Mouse (Mus musculus) lung, postnatal 4 days (tissue): Measurements from ENCODE around the gene Nup153.

Experiments used
- DNase-seq, 2 experiments: peaks; one replicate each; pipeline ENCODE4 v3.0.0; 2021

Nup153 gene

GRCm38 (mm10) chr13:46727837-46728268, at the start of gene Nup153:
Gene Nup153 (minus strand): TSS chr13:46727940.
- DNase-seq, result peak; percentile 99 to 100

DNA sequence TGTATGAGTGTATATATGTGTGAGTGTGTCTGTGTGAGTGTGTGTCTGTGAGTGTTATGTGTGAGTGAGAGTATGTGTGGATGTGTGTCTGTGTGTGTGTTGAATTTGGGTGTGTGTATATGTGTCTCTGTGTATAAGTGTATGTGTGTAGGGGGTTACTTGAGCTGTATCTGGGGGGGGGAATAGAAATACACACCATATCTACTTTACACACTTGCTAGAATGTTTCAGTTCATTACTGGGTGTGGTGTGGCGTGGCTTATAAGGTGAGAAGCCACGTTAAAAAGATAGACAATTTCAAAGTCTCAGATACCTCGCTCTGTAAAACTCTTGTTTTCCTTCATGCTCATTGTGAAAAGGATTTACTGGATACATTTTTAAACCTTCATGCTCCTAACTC, 49.7 kb upstream of the Nup153 start:
- DNase-seq, result no peak

GRCm38 (mm10) chr13:46776636-46777305, 49.0 kb upstream of the Nup153 start:
- peak; percentile 23 to 47 for DNase-seq

DNA sequence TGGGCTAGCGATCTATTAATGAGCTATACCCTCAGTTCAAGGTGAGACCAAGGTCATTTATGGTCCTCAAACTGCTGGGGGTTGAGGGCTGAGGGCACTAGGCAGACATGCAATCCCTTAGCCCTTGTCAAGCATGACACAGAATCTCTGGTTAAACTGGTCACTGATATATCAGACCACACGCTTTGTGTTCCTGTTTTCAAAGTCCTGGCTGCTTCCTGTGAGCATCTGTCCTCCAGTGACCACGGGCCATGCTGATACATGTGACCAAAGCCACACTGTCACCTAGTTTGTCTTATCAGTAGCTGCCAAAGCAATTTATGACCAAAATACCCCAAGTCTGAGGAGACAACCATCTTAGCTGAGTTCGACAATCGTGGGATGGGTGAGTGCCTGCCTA, 47.3 kb upstream of the Nup153 start:
- no peak for DNase-seq

DNA sequence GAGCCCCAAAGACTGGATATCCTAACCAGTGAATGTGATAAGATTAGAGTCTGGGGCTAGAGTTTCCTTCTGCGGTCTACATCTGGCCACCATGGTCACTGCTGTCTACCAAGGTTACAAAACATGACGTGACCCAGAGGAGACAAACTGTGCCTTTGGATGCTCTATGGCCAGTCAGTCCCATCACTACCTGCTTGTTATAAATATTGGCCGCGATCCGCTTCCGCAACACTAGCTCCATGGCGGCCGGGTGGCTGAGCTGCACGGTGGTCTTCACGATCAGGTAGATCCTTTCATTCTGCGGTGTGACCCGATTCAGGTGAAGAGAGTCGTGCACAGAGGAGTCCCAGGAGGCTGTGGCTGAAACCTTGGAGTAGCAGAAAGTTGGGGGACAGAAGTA, 44.8 kb upstream of the Nup153 start:
- DNase-seq, result no peak

DNA sequence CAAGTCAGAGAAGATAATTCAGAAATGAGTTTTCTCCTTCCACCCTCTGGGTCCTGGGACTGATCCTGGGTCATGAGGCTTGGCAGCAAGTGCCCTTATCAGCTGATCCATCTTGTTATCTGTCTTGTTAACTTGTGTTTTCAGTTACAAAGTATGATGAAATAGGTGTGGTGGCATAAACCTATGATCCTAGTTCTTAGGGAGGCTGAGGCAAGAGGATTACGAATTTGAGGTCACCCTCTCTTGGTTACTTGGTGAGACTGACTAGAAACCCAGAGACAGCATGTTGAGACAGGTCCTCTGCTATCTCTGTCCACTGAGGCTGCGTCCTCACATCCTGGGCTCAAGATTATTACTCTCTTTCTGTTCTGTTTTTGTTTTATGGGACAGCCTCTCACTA, 37.6 kb upstream of the Nup153 start:
- no peak for DNase-seq

GRCm38 (mm10) chr13:46763210-46763609, 35.5 kb upstream of the Nup153 start:
- DNase-seq, result no peak

- DNase-seq, result no peak
These were observed 33.2 kb upstream of the Nup153 start for GRCm38 (mm10) chr13:46760921-46761320.

DNA sequence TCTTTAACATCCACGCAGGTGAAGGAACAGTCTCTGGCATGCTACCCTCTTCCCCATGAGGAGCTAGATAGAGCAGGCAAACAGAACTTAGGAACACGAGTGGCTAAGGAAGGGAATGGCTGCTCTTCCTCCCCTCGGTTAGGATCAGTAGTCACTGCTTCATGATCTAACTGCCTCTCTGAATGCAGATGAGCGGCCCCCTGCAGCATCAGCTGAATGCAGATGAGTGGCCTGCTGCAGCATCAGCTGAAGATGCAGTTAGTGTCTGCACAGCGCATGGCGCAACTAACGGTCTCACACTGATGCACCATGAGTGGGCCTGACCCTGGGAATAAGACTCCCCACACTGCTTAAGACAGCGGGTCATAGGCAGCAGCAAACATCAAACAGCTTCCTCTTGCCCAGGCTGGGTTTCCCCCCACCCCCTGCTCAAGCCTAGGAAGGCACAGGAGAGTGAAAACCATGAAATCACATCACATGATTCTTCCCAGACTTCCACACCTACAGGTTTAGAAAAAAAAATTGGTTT, 31.6 kb upstream of the Nup153 start:
- DNase-seq, result no peak

GRCm38 (mm10) chr13:46758627-46759026, 30.9 kb upstream of the Nup153 start:
- DNase-seq, result no peak

GRCm38 (mm10) chr13:46757946-46758345, 30.2 kb upstream of the Nup153 start:
- no peak for DNase-seq

GRCm38 (mm10) chr13:46753294-46753693, 25.6 kb upstream of the Nup153 start:
- no peak for DNase-seq

DNA sequence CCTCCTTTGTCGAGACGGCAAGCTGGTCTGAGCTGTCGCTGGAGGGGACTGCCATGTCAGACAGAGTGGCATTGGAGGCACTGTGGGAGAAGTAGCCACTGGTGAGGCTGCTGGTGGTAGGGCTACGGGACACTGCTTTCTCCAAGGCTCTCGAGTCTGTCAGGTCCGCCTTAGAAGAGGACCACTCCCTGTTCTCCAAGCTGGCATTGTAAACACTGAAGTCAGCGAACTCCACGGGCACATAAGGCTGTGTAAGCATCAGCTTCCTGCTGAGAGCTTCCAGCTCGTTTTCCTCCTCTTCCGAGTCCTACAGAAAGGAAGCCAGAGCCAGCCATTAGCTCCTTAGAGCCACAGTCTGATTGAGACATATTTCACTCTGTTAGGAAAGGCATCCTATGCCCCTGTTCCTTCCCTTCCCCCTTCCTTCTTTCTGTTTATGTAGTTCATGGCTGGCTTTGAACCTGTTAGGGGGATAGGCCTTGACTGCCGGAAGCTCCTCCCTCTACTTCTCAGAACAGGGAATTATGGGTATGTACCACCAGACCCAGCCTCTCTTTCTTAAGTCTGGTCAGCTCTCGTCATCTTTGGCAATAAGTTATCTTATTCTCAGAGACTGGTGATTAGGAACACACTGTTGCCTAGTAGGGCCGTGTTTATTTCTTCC, 25.0 kb upstream of the Nup153 start:
- peak; percentile 56 to 71 for DNase-seq

- no peak for DNase-seq
These were observed 20.6 kb upstream of the Nup153 start for GRCm38 (mm10) chr13:46748138-46748873.

DNA sequence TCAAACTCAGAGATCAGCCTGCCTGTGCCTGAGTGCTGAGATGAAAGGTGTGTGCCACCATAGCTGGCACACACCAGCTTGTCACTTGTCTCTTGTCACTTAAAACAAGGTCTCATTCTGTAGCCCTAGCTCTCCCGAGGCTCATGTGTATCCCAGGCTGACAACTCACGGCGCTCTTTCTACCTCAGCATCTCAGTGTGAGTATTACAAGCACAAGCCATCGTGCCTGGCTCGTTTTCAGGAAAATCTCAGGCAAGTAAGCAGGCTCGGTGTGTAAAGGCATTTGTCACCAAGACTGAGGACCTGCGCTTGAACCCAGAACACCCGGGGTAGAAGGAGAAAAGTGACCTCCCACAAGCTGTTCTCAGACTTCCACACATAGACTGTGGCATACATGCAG, 16.1 kb upstream of the Nup153 start:
- no peak for DNase-seq

DNA sequence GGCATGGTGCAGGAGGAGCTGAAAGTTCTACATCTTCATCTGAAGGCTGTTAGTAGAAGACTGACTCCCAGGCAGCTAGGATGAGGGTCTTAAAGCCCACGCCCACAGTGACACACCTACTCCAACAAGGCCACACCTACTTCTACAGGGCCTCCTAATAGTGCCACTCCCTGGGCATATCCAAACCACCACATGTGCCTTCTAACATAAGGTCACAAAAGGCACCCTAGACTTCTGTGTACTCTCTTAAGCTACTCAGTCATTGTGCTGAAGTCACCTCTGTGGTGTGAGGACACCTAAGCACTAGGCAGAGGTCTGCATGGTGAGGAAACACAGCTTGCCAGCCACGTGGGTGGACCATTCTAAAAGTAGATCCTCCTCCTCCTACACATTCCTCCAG, 14.6 kb upstream of the Nup153 start:
- DNase-seq, result no peak

DNA sequence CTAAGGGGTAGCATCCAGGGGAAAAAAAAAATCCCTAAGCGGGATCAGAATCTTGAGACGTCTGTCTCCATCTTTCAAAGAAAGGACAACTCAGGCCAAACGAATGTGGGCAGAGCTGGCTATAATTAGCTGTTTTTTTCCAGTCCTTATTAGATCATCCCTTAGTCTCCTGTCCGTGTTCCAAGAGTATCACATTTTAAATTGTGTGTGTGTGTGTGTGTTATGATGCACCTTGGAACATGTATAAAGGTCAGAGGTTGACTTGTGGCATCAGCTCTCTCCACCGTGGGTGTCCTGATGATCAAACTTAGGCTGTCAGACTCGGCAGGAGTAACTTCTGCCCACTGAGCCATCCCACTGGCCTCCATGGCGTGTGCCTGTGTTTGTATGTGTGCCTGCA, 11.7 kb upstream of the Nup153 start:
- no peak for DNase-seq

GRCm38 (mm10) chr13:46737482-46737881, 9.7 kb upstream of the Nup153 start:
- no peak for DNase-seq

GRCm38 (mm10) chr13:46736479-46736865, 8.7 kb upstream of the Nup153 start:
- DNase-seq, result peak in 1 of 2 experiments; percentile 29

- DNase-seq, result peak; percentile 64 to 74
These were observed 8.2 kb upstream of the Nup153 start for GRCm38 (mm10) chr13:46735808-46736478.

GRCm38 (mm10) chr13:46735219-46735807, 7.6 kb upstream of the Nup153 start:
- DNase-seq, result no peak

GRCm38 (mm10) chr13:46729998-46730397, 2.3 kb upstream of the Nup153 start:
- no peak for DNase-seq

GRCm38 (mm10) chr13:46728411-46728810, 671 bp upstream of the Nup153 start:
- DNase-seq, result no peak
